Mouse (Mus musculus) retina, postnatal 7 days (tissue): ENCODE results near the gene Amz2.

Experiments used
- DNase-seq: peaks from one replicate; pipeline ENCODE4 v3.0.0-alpha.2; 2012; ENCODE audit warnings: low read depth, low spot score

Gene Amz2

GRCm38 (mm10) chr11:109494890-109495770 lies 69.4 kb downstream of the Amz2 start:
- no peak for DNase-seq

GRCm38 (mm10) chr11:109495771-109496474 lies 70.2 kb downstream of the Amz2 start:
- no peak for DNase-seq

GRCm38 (mm10) chr11:109496475-109496993 lies 70.8 kb downstream of the Amz2 start:
- no peak for DNase-seq

DNA sequence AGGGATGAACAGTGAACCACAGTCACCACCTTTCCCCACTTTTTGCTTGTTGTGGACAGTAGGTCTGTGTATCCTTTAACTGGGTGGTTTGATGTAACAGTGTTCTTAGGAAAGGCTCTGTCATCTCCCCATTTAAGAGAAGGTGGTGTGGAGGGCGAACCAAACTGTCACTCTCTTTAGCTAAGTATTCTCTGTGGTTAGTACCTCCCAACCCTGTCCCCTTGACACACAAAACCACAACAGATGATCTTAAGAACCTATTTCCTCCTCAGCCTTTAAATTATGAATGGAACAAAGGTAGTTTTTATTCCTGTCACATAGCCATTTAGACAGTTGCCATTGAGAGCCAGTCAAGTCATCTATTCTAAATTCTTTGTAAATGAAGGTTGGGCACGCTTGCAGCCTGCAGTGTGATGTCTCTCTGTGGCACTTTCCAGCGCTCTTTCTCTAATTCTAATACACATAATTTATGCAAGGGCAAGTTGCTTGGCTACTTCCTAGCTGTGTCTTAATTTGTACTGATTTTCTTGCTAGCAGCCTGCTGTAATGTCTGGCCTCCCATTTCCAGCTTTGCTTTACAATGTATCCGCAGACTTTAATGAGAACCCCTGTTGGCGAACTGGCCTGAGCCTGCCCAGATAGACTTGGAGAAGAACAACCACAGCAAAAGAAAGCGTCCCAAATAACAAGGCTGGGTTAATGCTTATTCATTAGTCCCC lies 71.4 kb downstream of the Amz2 start:
- DNase-seq = no peak

DNA sequence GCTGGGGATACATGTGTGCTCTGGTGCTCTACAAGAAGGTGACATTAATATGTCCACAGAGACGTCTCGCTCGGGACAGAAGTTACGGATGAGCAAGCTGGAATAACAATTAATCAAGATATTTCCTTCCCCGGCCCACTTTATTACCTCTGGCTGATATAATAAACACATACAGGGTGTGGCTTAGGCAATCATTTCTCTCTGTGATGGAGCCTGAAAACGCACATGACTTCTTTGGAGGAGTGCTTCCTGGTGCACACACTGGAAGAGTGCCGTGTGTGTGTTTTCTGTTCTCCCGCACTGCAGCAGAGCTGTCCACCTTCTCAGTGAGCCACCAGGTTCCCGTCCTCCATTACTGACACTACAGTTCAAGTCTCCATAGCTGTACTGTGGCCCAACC lies 72.2 kb downstream of the Amz2 start:
- DNase-seq = no peak

GRCm38 (mm10) chr11:109500206-109500605 lies 74.5 kb downstream of the Amz2 start:
- DNase-seq = no peak
